Mouse (Mus musculus) liver, adult (tissue): ENCODE measurements around the gene Sec14l3.
A peak's percentile ranks its signal among the peaks of the same experiment; 100 is the strongest.

Experiments used
- GATA4 ChIP-seq: IDR thresholded peaks from 2 replicates; pipeline ENCODE4 v1.6.1; 2014; ENCODE audit warnings: mild to moderate bottlenecking, low read length; ENCODE audit not compliant: insufficient replicate concordance

Gene Sec14l3

DNA sequence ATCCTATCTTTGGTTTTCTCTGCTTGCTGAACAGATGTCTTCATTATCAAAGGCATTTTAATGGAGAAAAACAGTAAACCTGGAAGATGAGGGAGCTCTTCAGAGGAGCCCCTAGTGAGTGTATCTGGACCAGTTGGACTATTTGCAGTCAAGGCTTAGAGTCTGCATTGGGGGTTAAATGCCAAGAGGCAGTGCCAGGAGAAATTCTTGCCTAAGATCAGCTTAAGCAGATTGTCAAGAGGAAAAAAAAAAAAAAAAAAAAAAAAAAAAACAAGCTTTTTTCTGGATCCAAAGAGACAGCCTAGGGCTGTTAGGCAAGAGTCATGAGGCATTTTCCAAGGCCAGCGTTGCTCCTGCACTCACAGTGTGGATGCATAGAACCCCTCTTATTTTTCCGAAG is 16.9 kb upstream of the Sec14l3 start:
- no peak for TF ChIP-seq GATA4

DNA sequence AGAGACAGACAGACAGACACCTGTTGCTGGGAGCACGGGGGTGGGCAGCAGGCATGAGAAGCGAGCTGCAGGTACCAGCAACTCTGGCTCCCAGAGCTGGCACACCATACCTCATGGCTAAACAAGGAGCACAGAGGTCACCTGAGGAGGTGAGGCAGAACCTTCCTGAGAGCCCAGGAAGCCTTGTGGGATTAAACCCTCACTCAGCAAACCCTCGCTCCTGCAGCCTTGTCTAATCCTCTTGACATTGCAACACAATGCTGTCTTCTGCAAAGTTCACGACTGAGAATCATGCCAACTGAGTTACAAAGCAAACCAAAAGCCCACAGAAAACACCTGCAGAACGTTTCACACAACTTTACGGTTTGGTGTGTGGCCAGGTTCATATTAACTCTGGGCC is 16.2 kb upstream of the Sec14l3 start:
- TF ChIP-seq GATA4, result no peak

DNA sequence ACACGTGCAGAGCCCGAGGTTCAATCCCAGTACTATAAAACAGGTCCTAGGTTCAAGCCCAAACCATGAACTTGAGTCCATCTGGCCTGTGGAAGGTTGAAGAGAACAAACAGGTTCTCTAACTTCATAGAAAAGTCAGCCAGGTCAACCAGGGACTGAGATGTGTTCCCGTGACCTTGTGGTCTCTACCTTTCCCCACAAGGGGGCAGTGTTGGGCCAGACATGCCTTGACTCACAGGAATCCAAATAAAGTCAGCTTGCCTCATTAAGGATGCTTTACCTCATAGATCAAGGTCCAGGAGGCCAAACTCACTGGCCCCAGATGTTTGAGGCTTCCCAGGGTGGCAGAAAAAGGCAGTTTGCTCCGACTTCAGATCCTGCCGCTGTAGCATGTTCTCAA is 11.1 kb upstream of the Sec14l3 start:
- TF ChIP-seq GATA4, result no peak

- TF ChIP-seq GATA4, result no peak
Measured at GRCm38 (mm10) chr11:4060866-4061575, 3.6 kb upstream of the Sec14l3 start.

- TF ChIP-seq GATA4, result no peak
Measured at GRCm38 (mm10) chr11:4062523-4062922, 2.1 kb upstream of the Sec14l3 start.

DNA sequence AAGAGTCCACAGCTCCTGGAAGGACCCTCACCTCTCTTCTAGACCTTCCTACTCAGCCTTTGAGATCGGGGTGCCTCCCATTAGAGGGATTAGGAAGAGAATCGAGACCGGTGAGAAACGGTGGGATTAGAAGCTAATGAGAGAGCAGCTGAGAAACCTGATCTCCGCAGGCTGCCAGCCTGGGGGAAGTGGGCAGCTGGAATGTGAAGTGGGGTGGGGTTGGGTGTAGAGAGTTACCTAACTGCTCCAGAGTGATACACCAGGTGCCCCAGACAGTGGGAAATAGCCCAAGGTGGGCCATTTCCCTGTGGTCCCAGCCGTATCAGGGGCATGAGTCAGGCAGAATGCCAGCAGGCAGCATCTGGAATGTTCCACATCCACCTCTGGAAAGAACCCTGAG is 1.7 kb upstream of the Sec14l3 start:
- no peak for TF ChIP-seq GATA4

GRCm38 (mm10) chr11:4069664-4070063 is 5.0 kb downstream of the Sec14l3 start:
- TF ChIP-seq GATA4, result no peak

GRCm38 (mm10) chr11:4076633-4077032 is 12.0 kb downstream of the Sec14l3 start:
- no peak for TF ChIP-seq GATA4

- no peak for TF ChIP-seq GATA4
Measured at GRCm38 (mm10) chr11:4078267-4078933, 13.8 kb downstream of the Sec14l3 start.

DNA sequence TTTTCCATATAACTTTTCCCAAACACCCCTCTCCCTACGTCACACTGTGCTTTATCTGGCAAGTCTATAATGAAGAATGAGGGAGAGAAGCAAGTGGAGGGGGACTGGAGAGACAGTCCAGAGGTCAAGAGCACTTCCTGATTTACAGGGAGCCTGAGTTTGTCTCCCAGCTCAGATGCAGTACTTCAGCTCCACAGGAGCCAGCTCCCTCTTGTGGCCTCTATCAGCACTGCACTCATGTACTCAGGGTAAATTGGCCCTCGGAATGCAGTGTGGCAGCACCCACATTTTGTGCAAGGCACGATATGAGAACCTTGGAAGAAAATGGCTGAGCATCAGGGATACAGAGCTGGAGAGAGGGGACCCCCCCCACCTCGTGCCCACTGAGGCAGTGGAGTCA is 15.6 kb downstream of the Sec14l3 start:
- TF ChIP-seq GATA4, result no peak

GRCm38 (mm10) chr11:4083316-4084078 is 18.9 kb downstream of the Sec14l3 start:
- TF ChIP-seq GATA4, result no peak

- no peak for TF ChIP-seq GATA4
Measured at GRCm38 (mm10) chr11:4086246-4086645, 21.6 kb downstream of the Sec14l3 start.

- no peak for TF ChIP-seq GATA4
Measured at GRCm38 (mm10) chr11:4087267-4087666, 22.6 kb downstream of the Sec14l3 start.

DNA sequence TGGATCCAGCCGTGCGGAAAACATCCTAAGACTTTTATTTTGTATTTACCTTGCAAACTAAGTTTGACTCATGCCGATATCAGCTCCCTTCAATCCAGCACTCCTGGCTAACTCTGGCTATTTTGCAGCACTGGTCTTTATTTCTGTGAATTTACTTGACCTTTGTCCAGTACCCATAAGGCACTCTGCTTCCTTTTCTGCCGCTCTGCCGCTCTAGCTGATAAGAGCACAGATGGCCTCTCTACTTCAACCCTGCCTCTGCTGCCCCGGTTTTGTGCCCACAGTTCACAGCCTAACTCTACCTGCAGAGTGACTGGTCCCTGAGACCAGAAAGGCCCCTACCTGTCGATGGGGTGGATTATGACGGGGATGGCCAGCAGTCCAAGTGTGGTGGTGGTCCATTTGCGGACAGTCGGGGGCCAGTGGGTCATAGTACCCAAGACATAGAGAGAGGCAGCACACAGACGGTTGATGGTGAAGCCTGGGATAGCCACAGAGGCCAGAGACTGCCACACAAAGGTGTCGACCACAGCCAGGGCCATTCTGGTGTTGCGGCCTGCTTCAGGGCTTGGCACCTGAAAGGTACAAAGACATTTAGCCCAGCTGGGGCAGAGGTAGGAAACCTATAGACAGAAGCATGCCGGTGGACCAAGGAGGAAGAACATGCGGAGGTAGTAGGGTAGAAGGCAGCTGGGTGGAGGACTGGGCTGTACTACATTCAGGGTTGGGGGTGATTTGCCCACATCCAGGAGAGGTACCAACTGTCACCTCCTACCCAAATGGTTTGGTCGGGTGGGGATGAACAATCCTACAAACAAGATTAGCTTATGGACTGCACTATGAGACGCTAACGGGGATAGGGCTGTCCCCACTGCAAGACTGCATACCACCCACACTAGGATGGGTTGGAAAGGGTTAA is 29.1 kb downstream of the Sec14l3 start:
- TF ChIP-seq GATA4, result peak; percentile 69; the same call in 1 of the 2 replicates

- TF ChIP-seq GATA4, result no peak; the same call in 1 of the 2 replicates
Measured at GRCm38 (mm10) chr11:4094378-4095170, 29.9 kb downstream of the Sec14l3 start.
